27 mouse cellular contexts compared by ENCODE assay signal in the genomic region with DNA sequence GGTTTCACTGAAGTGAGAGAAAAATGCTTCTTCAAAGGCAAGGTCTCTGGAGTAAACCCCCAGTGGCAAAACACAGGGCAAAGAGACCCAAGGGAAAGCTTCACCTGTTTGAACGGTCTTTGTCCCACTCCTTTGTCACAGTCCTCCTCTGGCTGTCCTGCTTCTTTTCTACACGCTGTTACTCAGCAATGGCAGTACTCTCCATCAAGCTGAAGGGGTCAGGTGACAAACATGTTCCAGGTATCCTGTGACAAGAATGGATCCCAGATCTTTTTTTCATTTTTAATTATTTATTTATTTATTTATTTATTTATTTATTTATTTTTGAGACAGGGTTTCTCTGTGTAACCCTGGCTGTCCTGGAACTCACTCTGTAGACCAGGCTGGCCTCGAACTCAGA.
"Had no signal": no experiment of that assay in that cellular context is flagged by ENCODE, and none has a peak within 500 bp of the region (broad histone marks: within the 10 kb centered on the region; RNA-seq: fewer than 3 reads in every experiment).

No protein-coding gene starts in this region.

- H3K4me3 ChIP-seq: embryonic facial prominence, embryonic 10.5 days; embryonic facial prominence, embryonic 12.5 days; embryonic facial prominence, embryonic 13.5 days; embryonic facial prominence, embryonic 15.5 days; erythroblast, embryonic 14.5 days; forebrain, embryonic 10.5 days; forebrain, embryonic 12.5 days; forebrain, embryonic 13.5 days; forebrain, embryonic 15.5 days; gastrocnemius, adult 2 months; heart, adult 2 months had no signal

- DNase-seq: cerebellum, adult 2 months; cerebellum, adult 8-10 months; cerebellum, adult 9-10 months; cerebellum, adult 9-11 months; cerebellum, postnatal 10 days; cerebellum, postnatal 14 days; cerebellum, postnatal 25 days; cerebellum, postnatal 36 days; embryo, embryonic 11 days; forebrain, postnatal 0 days; gastrocnemius, adult 2 months; gastrocnemius, postnatal 10 days; gastrocnemius, postnatal 14 days; gastrocnemius, postnatal 25 days; gastrocnemius, postnatal 36 days; heart, adult 2 months had no signal

- ATAC-seq: forebrain, embryonic 13.5 days; forebrain, embryonic 14.5 days; forebrain, embryonic 15.5 days; forebrain, embryonic 16.5 days; forebrain, postnatal 0 days had no signal

- H3K4me2 ChIP-seq: embryonic facial prominence, embryonic 12.5 days; embryonic facial prominence, embryonic 13.5 days; embryonic facial prominence, embryonic 15.5 days; forebrain, embryonic 12.5 days; forebrain, embryonic 13.5 days; forebrain, embryonic 15.5 days had no signal

- H3K27me3 ChIP-seq: embryonic facial prominence, embryonic 12.5 days; embryonic facial prominence, embryonic 13.5 days; embryonic facial prominence, embryonic 15.5 days; forebrain, embryonic 12.5 days; forebrain, embryonic 13.5 days; forebrain, embryonic 15.5 days had no signal

- H3K27ac ChIP-seq: embryonic facial prominence, embryonic 10.5 days; embryonic facial prominence, embryonic 12.5 days; embryonic facial prominence, embryonic 13.5 days; embryonic facial prominence, embryonic 15.5 days; forebrain, embryonic 10.5 days; forebrain, embryonic 12.5 days; forebrain, embryonic 13.5 days; forebrain, embryonic 15.5 days; gastrocnemius, adult 2 months; heart, adult 2 months had no signal

- H3K36me3 ChIP-seq: embryonic facial prominence, embryonic 12.5 days; forebrain, embryonic 15.5 days had no signal

- H3K9me3 ChIP-seq: embryonic facial prominence, embryonic 10.5 days; embryonic facial prominence, embryonic 12.5 days; embryonic facial prominence, embryonic 13.5 days; embryonic facial prominence, embryonic 15.5 days; forebrain, embryonic 10.5 days; forebrain, embryonic 12.5 days; forebrain, embryonic 13.5 days; forebrain, embryonic 15.5 days had no signal

- H3K9ac ChIP-seq: embryonic facial prominence, embryonic 12.5 days; embryonic facial prominence, embryonic 13.5 days; embryonic facial prominence, embryonic 15.5 days; forebrain, embryonic 12.5 days; forebrain, embryonic 13.5 days; forebrain, embryonic 15.5 days; forebrain, postnatal 0 days had no signal
